Mouse (Mus musculus) forebrain, embryonic 16.5 days (tissue): ENCODE results near the gene Gsdma. TPM values are rescaled to one million over a fixed set of nuclear protein-coding genes. Genes with fewer than 3 reads are reported as not detected.
A peak's percentile ranks its signal among the peaks of the same experiment; 100 is the strongest.
"Not testable (repeated sequence)": the region's sequence is repeated elsewhere in the genome, so short reads cannot be mapped to it uniquely, and the experiment has no call there.

Experiments
- ATAC-seq: fragments of 200-750 bp; cut with Nextera tagmentation; 2 replicates; pipeline ENCODE4 v1.8.0; 2017; ENCODE audit warnings: mild to moderate bottlenecking, moderate library complexity
- H3K27ac ChIP-seq: fragments of 300-500 bp; sonication (generic); 2 replicates; pipeline ENCODE4 v1.5.1; 2014; ENCODE audit warnings: low read length, control low read depth
- H3K27me3 ChIP-seq: fragments of 300-500 bp; sonication (generic); replicated peaks from 2 replicates; pipeline ENCODE4 v1.6.1; 2014; ENCODE audit warnings: low read length; ENCODE audit not compliant: control insufficient read depth, insufficient read depth
- H3K36me3 ChIP-seq: fragments of 300-500 bp; sonication (generic); 2 replicates; pipeline ENCODE4 v1.6.1; 2014; ENCODE audit not compliant: control insufficient read depth, insufficient read depth
- H3K4me1 ChIP-seq: fragments of 300-500 bp; sonication (generic); replicated peaks from 2 replicates; pipeline ENCODE4 v1.6.1; 2014; ENCODE audit warnings: low read length; ENCODE audit not compliant: control insufficient read depth, insufficient read depth
- H3K4me2 ChIP-seq: fragments of 300-500 bp; sonication (generic); 2 replicates; pipeline ENCODE4 v1.6.1; 2014; ENCODE audit warnings: mild to moderate bottlenecking, low read length, control low read depth
- H3K4me3 ChIP-seq: fragments of 300-500 bp; sonication (generic); replicated peaks from 2 replicates; pipeline ENCODE4 v1.5.1; 2014; ENCODE audit warnings: mild to moderate bottlenecking, low read length, control low read depth
- H3K9ac ChIP-seq: fragments of 300-500 bp; sonication (generic); replicated peaks from 2 replicates; pipeline ENCODE4 v1.6.1; 2014; ENCODE audit warnings: low read depth, low read length, control low read depth
- H3K9me3 ChIP-seq: fragments of 300-500 bp; sonication (generic); 2 replicates; pipeline ENCODE4 v1.6.1; 2016; ENCODE audit warnings: low read length; ENCODE audit not compliant: control insufficient read depth
- WGBS: fragments of 180-500 bp; shearing (Covaris S2); extraction: QIAGEN DNeasy Blood & Tissue Kit; methylation state at CpG from one replicate; pipeline ENCODE4 v1.1.7; 2014; 5-methylcytosine and 5-hydroxymethylcytosine counted together
- polyA plus RNA-seq: library from polyadenylated mRNA; unstranded; fragments of >200 nt; fragmentation: Nextera tagmentation; extraction: Ambion mirVana; gene quantifications from 2 replicates; pipeline ENCODE4 v1.2.1, GENCODE M21; 2015

Gsdma gene
- polyA plus RNA-seq, 1 experiment from 2014 or later, result not detected

DNA sequence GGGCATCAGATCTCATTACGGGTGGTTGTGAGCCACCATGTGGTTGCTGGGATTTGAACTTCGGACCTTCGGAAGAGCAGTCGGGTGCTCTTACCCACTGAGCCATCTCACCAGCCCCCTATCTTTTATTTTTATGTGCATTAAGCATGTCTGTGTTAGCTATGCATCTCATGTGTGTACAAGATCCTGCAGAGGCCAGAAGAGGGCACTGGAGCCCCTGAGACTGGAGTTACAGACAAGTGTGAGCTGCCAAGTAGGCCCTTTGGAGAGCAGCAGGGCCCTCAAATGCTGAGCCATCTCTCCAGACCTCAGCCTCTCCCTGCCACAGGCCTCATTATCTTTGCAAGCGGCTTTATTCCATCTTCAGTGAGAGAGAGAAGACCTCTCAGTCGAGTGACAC, 47.9 kb downstream of the Gsdma start:
- not testable (repeated sequence) for H3K9me3 ChIP-seq, H3K27ac ChIP-seq, H3K4me2 ChIP-seq, H3K27me3 ChIP-seq, H3K4me1 ChIP-seq, H3K4me3 ChIP-seq, H3K9ac ChIP-seq
- WGBS, result 84% methylated on average over 5 of the region's 6 CpGs
- peaks cover 18% of the 10 kb centered on the region for H3K36me3 ChIP-seq
- peak; percentile 48; the same call in 1 of the 2 replicates for ATAC-seq

DNA sequence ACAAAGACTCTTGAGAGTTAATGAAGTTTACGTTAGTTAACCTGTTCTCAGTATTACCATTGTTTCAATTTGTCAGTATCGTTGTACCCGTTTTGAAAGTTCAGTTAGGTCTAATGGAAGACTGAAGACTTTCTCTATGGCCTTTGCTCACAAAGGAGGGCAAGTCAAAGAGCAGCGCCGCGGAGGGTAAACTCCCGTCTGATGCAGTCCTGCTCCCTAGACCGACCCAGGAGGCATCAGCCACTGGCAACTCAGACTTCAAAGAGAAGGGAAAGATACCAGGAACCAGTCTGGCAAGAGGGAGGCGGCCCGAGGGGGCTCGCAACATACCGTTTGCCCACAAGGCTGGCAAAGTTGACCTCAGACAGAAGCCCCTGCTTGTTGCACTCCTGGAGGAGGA, 49.6 kb downstream of the Gsdma start:
- no peak overlapping the region for H3K9ac ChIP-seq
- peaks cover 7% of the 10 kb centered on the region for H3K4me1 ChIP-seq
- whole genome bisulfite sequencing, result 77% methylated on average over 12 of the region's 12 CpGs
- peaks cover 20% of the 10 kb centered on the region for H3K36me3 ChIP-seq
- no peak overlapping the region for H3K27ac ChIP-seq
- no peak for ATAC-seq
- no peak overlapping the region for H3K4me3 ChIP-seq
- no peaks in the 10 kb centered on the region for H3K27me3 ChIP-seq
- no peak overlapping the region for H3K4me2 ChIP-seq
- H3K9me3 ChIP-seq, result no peaks in the 10 kb centered on the region

DNA sequence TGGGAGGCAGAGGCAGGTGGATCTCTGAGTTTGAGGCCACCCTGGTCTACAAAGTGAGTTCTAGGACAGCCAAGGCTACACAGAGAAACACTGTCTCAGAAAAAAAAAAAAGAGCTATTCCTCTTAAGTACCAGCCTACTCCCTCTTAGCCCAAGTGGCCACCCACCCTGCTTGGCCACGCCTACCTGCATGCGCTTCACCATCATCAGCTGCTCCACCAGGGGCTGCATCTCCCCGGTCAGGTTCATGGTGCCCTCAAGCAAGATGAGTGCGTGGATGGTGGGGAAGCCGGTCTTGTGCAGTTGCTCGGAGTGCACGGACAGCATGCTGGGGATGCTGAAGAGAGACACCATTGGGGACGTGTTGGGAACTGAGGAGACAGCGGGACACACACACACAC, 51.8 kb downstream of the Gsdma start:
- Histone ChIP-seq H3K9ac (no peak overlapping the region), H3K27me3 (no peaks in the 10 kb centered on the region), H3K4me1 (peaks cover 7% of the 10 kb centered on the region), H3K4me2 (no peak overlapping the region), H3K36me3 (peaks cover 14% of the 10 kb centered on the region; the same call in 1 of the 2 replicates), H3K4me3 (no peak overlapping the region), H3K27ac (no peak overlapping the region), H3K9me3 (no peaks in the 10 kb centered on the region)
- no peak for ATAC-seq
- WGBS, result 94% methylated on average over 9 of the region's 9 CpGs

DNA sequence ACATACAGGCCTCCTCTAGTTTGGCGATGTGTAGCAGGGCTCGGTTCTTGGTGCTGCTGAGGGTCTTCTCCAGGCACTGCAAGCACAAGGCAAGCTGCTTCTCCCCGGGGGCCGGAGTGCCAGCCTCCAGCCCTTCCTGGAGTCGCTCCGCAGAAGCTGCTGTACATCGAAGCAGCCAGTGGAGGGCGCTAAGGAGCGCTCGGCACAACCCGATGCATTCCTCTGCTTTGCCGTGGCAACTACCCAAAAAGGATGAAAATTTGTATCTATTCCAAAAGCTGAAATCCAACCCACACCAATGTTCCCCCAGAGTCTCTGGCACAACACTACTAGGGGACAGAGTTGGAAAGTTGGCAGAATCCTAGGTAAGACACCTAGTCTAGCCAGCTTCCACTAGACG, 53.8 kb downstream of the Gsdma start:
- Histone ChIP-seq H3K27me3 (no peaks in the 10 kb centered on the region), H3K4me3 (no peak overlapping the region), H3K4me2 (no peak overlapping the region), H3K9me3 (no peaks in the 10 kb centered on the region), H3K36me3 (peaks cover 12% of the 10 kb centered on the region; the same call in 1 of the 2 replicates), H3K9ac (no peak overlapping the region), H3K27ac (no peak overlapping the region), H3K4me1 (peaks cover 7% of the 10 kb centered on the region)
- WGBS, result 8% methylated on average over 13 of the region's 13 CpGs
- 0 out of 2 replicates have a peak, but pooled peaks have one; percentile 31 for ATAC-seq

DNA sequence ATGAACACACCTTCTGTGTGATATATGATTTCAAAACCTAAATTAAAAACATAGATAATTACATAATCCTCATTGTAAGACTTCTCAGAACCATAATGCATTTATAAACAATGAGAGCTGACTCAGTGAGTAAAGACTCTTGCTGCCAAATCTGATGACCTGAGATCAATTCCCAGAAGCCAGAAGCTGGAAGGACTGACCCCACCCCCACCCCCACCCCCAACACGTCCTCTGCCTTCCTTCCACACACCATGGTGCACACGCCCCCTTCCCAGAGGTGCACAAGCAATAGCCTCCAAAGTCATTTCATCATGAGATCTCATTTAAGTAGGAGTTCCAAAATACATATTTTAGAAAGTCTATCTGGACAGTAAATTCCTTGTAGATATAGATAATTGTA, 56.6 kb downstream of the Gsdma start:
- Histone ChIP-seq H3K27me3 (no peaks in the 10 kb centered on the region), H3K9ac (no peak overlapping the region), H3K4me2 (no peak overlapping the region), H3K36me3 (peaks cover 4% of the 10 kb centered on the region; the same call in 1 of the 2 replicates), H3K4me3 (no peak overlapping the region), H3K27ac (no peak overlapping the region), H3K4me1 (peaks cover 7% of the 10 kb centered on the region), H3K9me3 (no peaks in the 10 kb centered on the region)
- WGBS, result 79% methylated on average over 2 of the region's 2 CpGs
- no peak for ATAC-seq

DNA sequence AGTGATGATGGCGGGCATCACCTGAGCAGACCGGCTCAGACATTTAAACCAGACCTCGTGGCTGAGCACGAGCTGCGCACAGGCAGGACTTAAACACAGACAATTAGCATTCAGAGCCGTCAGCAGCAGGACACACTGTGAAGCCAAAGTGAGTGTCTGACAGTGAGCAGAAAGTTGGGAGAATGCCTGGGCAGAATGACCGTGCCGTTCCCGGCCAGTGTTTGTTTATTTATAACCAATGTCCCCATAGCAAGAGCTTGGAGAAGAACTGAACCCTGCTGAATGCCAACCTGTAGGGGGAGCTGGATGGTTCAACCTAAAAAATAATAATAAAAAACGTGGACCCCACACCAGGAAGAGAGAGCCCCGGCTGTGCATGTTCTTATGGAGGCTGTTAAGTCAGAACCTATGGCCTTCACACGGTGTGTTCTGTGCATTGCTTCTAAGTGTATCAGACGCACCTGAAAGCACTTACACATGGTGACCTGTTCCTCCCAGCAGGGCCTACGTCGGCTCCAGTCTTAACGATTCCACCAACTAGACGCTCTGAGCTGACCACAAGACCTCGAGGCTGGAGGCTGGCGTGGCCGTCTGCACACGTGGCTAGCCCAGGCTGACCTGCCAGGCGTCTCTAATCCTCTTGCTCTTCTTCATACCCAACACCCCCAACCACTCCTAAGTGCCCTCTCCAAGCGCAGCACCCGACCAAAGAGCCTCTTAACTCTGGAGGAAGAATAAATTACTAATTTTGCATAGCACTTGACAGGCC, 57.5 kb downstream of the Gsdma start:
- H3K36me3 ChIP-seq, result 0 out of 2 replicates have a peak, but pooled peaks cover 3% of the 10 kb centered on the region
- no peaks in the 10 kb centered on the region for H3K9me3 ChIP-seq
- ATAC-seq, result no peak
- peaks cover 7% of the 10 kb centered on the region for H3K4me1 ChIP-seq
- H3K27me3 ChIP-seq, result no peaks in the 10 kb centered on the region
- no peak overlapping the region for H3K27ac ChIP-seq
- no peak overlapping the region for H3K4me2 ChIP-seq
- 61% methylated on average over 24 of the region's 24 CpGs for WGBS
- H3K4me3 ChIP-seq, result no peak overlapping the region
- H3K9ac ChIP-seq, result no peak overlapping the region

DNA sequence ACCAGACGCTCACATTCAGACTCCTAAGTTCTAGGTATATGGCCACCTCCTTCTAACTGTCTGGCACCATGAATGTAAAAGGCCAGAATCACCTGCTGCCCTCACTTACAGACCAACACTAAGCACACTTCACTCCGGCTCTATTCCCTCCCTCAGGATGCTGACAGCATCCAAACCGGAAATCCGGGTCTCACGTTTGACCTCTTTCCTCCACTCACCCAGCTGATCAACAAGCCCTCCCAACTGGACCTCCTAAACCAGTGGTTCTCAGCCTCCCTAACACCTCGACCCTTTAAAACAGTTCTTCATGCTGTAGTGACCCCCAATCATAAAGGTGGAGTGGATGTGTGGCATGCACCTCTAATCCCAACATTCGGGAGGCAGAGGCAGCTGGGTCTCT, 58.9 kb downstream of the Gsdma start:
- Histone ChIP-seq H3K36me3 (no peaks in the 10 kb centered on the region), H3K4me1 (peaks cover 9% of the 10 kb centered on the region), H3K9ac (no peak overlapping the region), H3K9me3 (no peaks in the 10 kb centered on the region), H3K4me2 (no peak overlapping the region), H3K4me3 (no peak overlapping the region), H3K27ac (no peak overlapping the region), H3K27me3 (no peaks in the 10 kb centered on the region)
- ATAC-seq, result no peak
- 87% methylated on average over 7 of the region's 7 CpGs for WGBS

DNA sequence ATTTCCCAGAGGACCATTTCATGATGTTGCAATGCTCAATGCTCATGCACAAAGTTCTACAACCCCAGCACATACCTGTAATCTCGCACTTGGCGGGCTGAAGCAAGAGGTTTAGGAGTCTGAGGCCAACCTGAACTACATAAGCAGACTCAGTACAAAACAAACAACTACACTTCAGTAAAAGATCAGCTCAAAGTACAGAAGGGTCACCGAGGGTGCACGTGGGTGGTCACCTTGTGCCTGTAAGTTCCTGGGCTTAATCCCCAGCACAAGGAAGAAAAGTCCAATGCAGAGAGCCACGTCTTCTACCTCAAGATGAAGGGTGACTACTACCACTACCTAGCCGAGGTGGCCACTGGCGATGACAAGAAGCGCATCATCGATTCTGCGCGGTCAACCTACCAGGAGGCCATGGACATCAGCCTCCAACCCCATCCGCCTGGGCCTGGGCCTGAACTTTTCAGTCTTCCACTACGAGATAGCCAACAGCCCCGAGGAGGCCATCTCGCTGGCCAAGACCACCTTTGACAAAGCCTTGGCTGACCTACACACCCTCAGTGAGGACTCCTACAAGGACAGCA, 61.9 kb downstream of the Gsdma start:
- no peak overlapping the region for H3K27ac ChIP-seq
- H3K4me1 ChIP-seq, result peaks cover 24% of the 10 kb centered on the region
- no peak overlapping the region for H3K4me3 ChIP-seq
- H3K27me3 ChIP-seq, result no peaks in the 10 kb centered on the region
- no peak overlapping the region for H3K9ac ChIP-seq
- WGBS, result 95% methylated on average over 15 of the region's 15 CpGs
- no peak overlapping the region for H3K4me2 ChIP-seq
- H3K9me3 ChIP-seq, result no peaks in the 10 kb centered on the region
- H3K36me3 ChIP-seq, result no peaks in the 10 kb centered on the region
- no peak for ATAC-seq
